Mouse (Mus musculus) kidney, embryonic 14.5 days (tissue): ENCODE data around the gene Tbc1d30. TPM values are rescaled to one million over a fixed set of nuclear protein-coding genes. Genes with fewer than 3 reads are reported as not detected.

Experiments used
- ATAC-seq: fragments of 200-750 bp; cut with Nextera tagmentation; 2 replicates; pipeline ENCODE4 v1.8.0; 2017; ENCODE audit warnings: moderate number of reproducible peaks, mild to moderate bottlenecking, moderate TSS enrichment, moderate library complexity; ENCODE audit not compliant: low FRiP score, low TSS enrichment
- H3K27ac ChIP-seq: fragments of 300-500 bp; sonication (generic); 2 replicates; pipeline ENCODE4 v1.5.1; 2014; ENCODE audit warnings: low read depth, mild to moderate bottlenecking, low read length, moderate library complexity, mixed read lengths
- H3K27me3 ChIP-seq: fragments of 300-500 bp; sonication (generic); 2 replicates; pipeline ENCODE4 v1.6.1; 2014; ENCODE audit warnings: mild to moderate bottlenecking, low read length; ENCODE audit not compliant: control insufficient read depth, insufficient read depth
- H3K36me3 ChIP-seq: fragments of 300-500 bp; sonication (generic); 2 replicates; pipeline ENCODE4 v1.6.1; 2014; ENCODE audit warnings: low read length, mixed read lengths; ENCODE audit not compliant: control insufficient read depth, insufficient read depth
- H3K4me1 ChIP-seq: fragments of 300-500 bp; sonication (generic); 2 replicates; pipeline ENCODE4 v1.6.1; 2014; ENCODE audit warnings: low read length, mixed read lengths; ENCODE audit not compliant: control insufficient read depth, insufficient read depth
- H3K4me2 ChIP-seq: fragments of 300-500 bp; sonication (generic); replicated peaks from 2 replicates; pipeline ENCODE4 v1.6.1; 2014; ENCODE audit warnings: low read depth, mild to moderate bottlenecking, low read length
- H3K4me3 ChIP-seq: fragments of 300-500 bp; sonication (generic); 2 replicates; pipeline ENCODE4 v1.5.1; 2014; ENCODE audit warnings: mild to moderate bottlenecking, low read length
- H3K9ac ChIP-seq: fragments of 300-500 bp; sonication (generic); 2 replicates; pipeline ENCODE4 v1.6.1; 2014; ENCODE audit warnings: low read depth, mild to moderate bottlenecking, low read length, moderate library complexity
- H3K9me3 ChIP-seq: fragments of 300-500 bp; sonication (generic); 2 replicates; pipeline ENCODE4 v1.6.1; 2016; ENCODE audit warnings: low read length; ENCODE audit not compliant: control insufficient read depth
- WGBS: fragments of 180-500 bp; shearing (Covaris S2); extraction: QIAGEN DNeasy Blood & Tissue Kit; methylation state at CpG from one replicate; pipeline ENCODE4 v1.1.7; 2014; 5-methylcytosine and 5-hydroxymethylcytosine counted together
- polyA plus RNA-seq: library from polyadenylated mRNA; unstranded; fragments of >200 nt; fragmentation: Nextera tagmentation; extraction: Ambion mirVana; gene quantifications from 2 replicates; pipeline ENCODE4 v1.2.1, GENCODE M21; 2014

Tbc1d30 gene
- polyA plus RNA-seq, 1 experiment from 2014 or later = 0.76 TPM

DNA sequence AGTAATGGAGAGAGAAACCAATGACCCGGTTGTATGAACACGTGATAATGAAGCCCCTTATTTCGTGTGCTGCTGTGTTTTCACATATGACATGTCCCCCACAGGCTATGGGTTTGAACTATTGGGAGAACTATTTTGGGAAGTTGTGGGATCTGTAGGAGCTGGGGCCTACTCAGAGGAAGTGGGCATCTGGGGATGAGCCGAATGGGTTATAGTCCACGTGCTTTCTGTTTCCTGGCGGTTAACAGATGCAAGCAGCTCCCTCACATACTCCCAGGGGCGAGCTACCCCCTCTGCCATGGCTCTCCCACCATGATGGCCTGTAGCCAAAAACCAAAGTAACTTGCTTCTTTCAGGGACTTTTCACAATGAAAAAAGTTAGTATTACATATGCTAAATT lies 132.5 kb downstream of the Tbc1d30 start:
- Histone ChIP-seq H3K9me3 (0 out of 2 replicates have a peak, but pooled peaks cover 5% of the 10 kb centered on the region), H3K4me2 (no peak overlapping the region), H3K27me3 (no peaks in the 10 kb centered on the region), H3K9ac (no peak overlapping the region), H3K36me3 (no peaks in the 10 kb centered on the region), H3K4me1 (no peaks in the 10 kb centered on the region), H3K4me3 (no peak overlapping the region), H3K27ac (no peak overlapping the region)
- ATAC-seq = no peak
- 84% methylated on average over 7 of the region's 7 CpGs for WGBS

DNA sequence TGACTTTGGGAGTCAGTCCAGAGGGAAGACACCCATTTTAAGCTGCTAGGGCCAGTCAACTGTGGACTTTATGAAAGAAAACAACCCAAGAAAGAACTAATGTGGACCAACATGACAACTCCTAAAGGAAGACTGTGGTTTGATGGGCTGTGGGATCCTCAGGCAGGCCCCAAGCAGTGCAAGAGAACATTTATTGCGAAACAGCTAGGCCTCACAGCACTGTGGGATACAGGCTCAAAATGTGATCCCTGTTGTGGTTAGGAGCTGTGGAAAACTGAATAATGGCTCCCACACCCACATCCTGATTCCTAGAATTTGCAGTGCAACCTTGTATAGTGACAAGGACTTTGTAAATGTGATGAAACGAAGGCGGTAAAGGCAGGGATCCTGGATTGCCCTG lies 134.3 kb downstream of the Tbc1d30 start:
- H3K4me2 ChIP-seq = no peak overlapping the region
- no peaks in the 10 kb centered on the region for H3K36me3 ChIP-seq
- H3K4me1 ChIP-seq = no peaks in the 10 kb centered on the region
- no peaks in the 10 kb centered on the region for H3K27me3 ChIP-seq
- 0 out of 2 replicates have a peak, but pooled peaks cover 5% of the 10 kb centered on the region for H3K9me3 ChIP-seq
- no peak overlapping the region for H3K27ac ChIP-seq
- no peak for ATAC-seq
- H3K9ac ChIP-seq = no peak overlapping the region
- 84% methylated on average over 3 of the region's 3 CpGs for WGBS
- no peak overlapping the region for H3K4me3 ChIP-seq

Other genes starting within 250 kb of the Tbc1d30 start
- gene Gns, start 13.8 kb upstream of the Tbc1d30 start, polyA plus RNA-seq = 26.5 and 48.7 TPM in 2 replicates
- 8.9 and 13.5 TPM in 2 replicates for gene Rassf3, start 125.1 kb upstream of the Tbc1d30 start, polyA plus RNA-seq
- 21.2 and 37.5 TPM in 2 replicates for gene Tbk1, start 235.5 kb upstream of the Tbc1d30 start, polyA plus RNA-seq